Mouse (Mus musculus) cerebellum, adult 9-10 months (tissue): ENCODE data around the gene Ripply3.

Experiments used
- DNase-seq: peaks from one replicate; pipeline ENCODE4 v3.0.0; 2022

Gene Ripply3

GRCm38 (mm10) chr16:94360578-94361350 is 32.5 kb downstream of the Ripply3 start:
- DNase-seq: no peak

GRCm38 (mm10) chr16:94362174-94362873 is 34.1 kb downstream of the Ripply3 start:
- DNase-seq: no peak

GRCm38 (mm10) chr16:94363814-94364213 is 35.6 kb downstream of the Ripply3 start:
- no peak for DNase-seq

- DNase-seq: no peak
Measured at GRCm38 (mm10) chr16:94365435-94365834, 37.2 kb downstream of the Ripply3 start.

- no peak for DNase-seq
Measured at GRCm38 (mm10) chr16:94369596-94370172, 41.5 kb downstream of the Ripply3 start.

GRCm38 (mm10) chr16:94370173-94370914 is 42.1 kb downstream of the Ripply3 start, which contains the start of gene Ttc3:
Ttc3 (plus strand) TSS chr16:94370618.
- DNase-seq: peak; percentile 98

- peak; percentile 84 for DNase-seq
Measured at GRCm38 (mm10) chr16:94370915-94371300, 42.7 kb downstream of the Ripply3 start.

GRCm38 (mm10) chr16:94371301-94371931 is 43.2 kb downstream of the Ripply3 start, which contains the start of gene Pigp:
Pigp (minus strand) TSS chr16:94371842.
- peak; percentile 79 for DNase-seq

- DNase-seq: no peak
Measured at GRCm38 (mm10) chr16:94379386-94379785, 51.2 kb downstream of the Ripply3 start.

GRCm38 (mm10) chr16:94383277-94383676 is 55.1 kb downstream of the Ripply3 start:
- DNase-seq: no peak
